Mouse (Mus musculus): ENCODE data around the gene Rflna. TPM values are rescaled to one million over a fixed set of nuclear protein-coding genes. Genes with fewer than 3 reads are reported as not detected.

The Rflna gene
- polyA plus RNA-seq, 1 experiment from 2014 or later: 24.0 TPM

- peaks cover 24% of the 10 kb centered on the region for H3K36me3 ChIP-seq
- no peak overlapping the region for H3K9ac ChIP-seq
- H3K4me2 ChIP-seq (replicated peaks): no peak overlapping the region
- H3K27me3 ChIP-seq: no peaks in the 10 kb centered on the region
- ATAC-seq (ENCODE audit: insufficient number of reproducible peaks, low FRiP score, low TSS enrichment, low read depth): no peak
- no peaks in the 10 kb centered on the region for H3K9me3 ChIP-seq (replicated peaks)
- H3K4me1 ChIP-seq: peaks cover 58% of the 10 kb centered on the region
- WGBS: 75% methylated on average over 5 of the region's 5 CpGs
- no peak overlapping the region for H3K4me3 ChIP-seq (replicated peaks)
- H3K27ac ChIP-seq (replicated peaks): 0 out of 2 replicates have a peak overlapping the region, but pooled peaks have one; percentile 23
These were observed 3.9 kb downstream of the Rflna start for GRCm38 (mm10) chr5:125006896-125007295.

- peaks cover 24% of the 10 kb centered on the region for H3K4me1 ChIP-seq
- no peak overlapping the region for H3K9ac ChIP-seq
- no peak overlapping the region for H3K27ac ChIP-seq (replicated peaks)
- H3K9me3 ChIP-seq (replicated peaks): no peaks in the 10 kb centered on the region
- peaks cover 64% of the 10 kb centered on the region for H3K36me3 ChIP-seq
- H3K27me3 ChIP-seq: no peaks in the 10 kb centered on the region
- no peak for ATAC-seq (ENCODE audit: insufficient number of reproducible peaks, low FRiP score, low TSS enrichment, low read depth)
- 88% methylated on average over 24 of the region's 24 CpGs for WGBS
- no peak overlapping the region for H3K4me2 ChIP-seq (replicated peaks)
- no peak overlapping the region for H3K4me3 ChIP-seq (replicated peaks)
These were observed 8.1 kb downstream of the Rflna start for GRCm38 (mm10) chr5:125011166-125011565.

GRCm38 (mm10) chr5:125011628-125012027, 8.6 kb downstream of the Rflna start:
- 89% methylated on average over 8 of the region's 8 CpGs for WGBS
- Histone ChIP-seq H3K9ac (no peak overlapping the region), H3K36me3 (peaks cover 69% of the 10 kb centered on the region), H3K27ac (replicated peaks) (no peak overlapping the region), H3K27me3 (no peaks in the 10 kb centered on the region), H3K4me3 (replicated peaks) (no peak overlapping the region), H3K4me1 (peaks cover 19% of the 10 kb centered on the region), H3K4me2 (replicated peaks) (no peak overlapping the region), H3K9me3 (replicated peaks) (no peaks in the 10 kb centered on the region)
- no peak for ATAC-seq (ENCODE audit: insufficient number of reproducible peaks, low FRiP score, low TSS enrichment, low read depth)

GRCm38 (mm10) chr5:125014497-125014896, 11.5 kb downstream of the Rflna start:
- H3K4me3 ChIP-seq (replicated peaks): no peak overlapping the region
- no peak overlapping the region for H3K4me2 ChIP-seq (replicated peaks)
- H3K36me3 ChIP-seq: peaks cover 94% of the 10 kb centered on the region
- no peaks in the 10 kb centered on the region for H3K9me3 ChIP-seq (replicated peaks)
- ATAC-seq (ENCODE audit: insufficient number of reproducible peaks, low FRiP score, low TSS enrichment, low read depth): no peak
- WGBS: 38% methylated on average over 7 of the region's 7 CpGs
- no peak overlapping the region for H3K9ac ChIP-seq
- no peak overlapping the region for H3K27ac ChIP-seq (replicated peaks)
- no peaks in the 10 kb centered on the region for H3K27me3 ChIP-seq
- peaks cover 14% of the 10 kb centered on the region for H3K4me1 ChIP-seq

- Histone ChIP-seq H3K4me2 (replicated peaks) (no peak overlapping the region), H3K36me3 (peaks cover 94% of the 10 kb centered on the region), H3K27me3 (no peaks in the 10 kb centered on the region), H3K9me3 (replicated peaks) (no peaks in the 10 kb centered on the region), H3K9ac (no peak overlapping the region), H3K27ac (replicated peaks) (no peak overlapping the region), H3K4me3 (replicated peaks) (no peak overlapping the region), H3K4me1 (peaks cover 9% of the 10 kb centered on the region)
- WGBS: 74% methylated on average over 3 of the region's 3 CpGs
- ATAC-seq (ENCODE audit: insufficient number of reproducible peaks, low FRiP score, low TSS enrichment, low read depth): no peak
These were observed 12.0 kb downstream of the Rflna start for GRCm38 (mm10) chr5:125015066-125015465.

GRCm38 (mm10) chr5:125015576-125015975, 12.6 kb downstream of the Rflna start:
- H3K9me3 ChIP-seq (replicated peaks): no peaks in the 10 kb centered on the region
- no peak overlapping the region for H3K9ac ChIP-seq
- no peak overlapping the region for H3K27ac ChIP-seq (replicated peaks)
- H3K4me1 ChIP-seq: peaks cover 9% of the 10 kb centered on the region
- no peak overlapping the region for H3K4me3 ChIP-seq (replicated peaks)
- peaks cover 93% of the 10 kb centered on the region for H3K36me3 ChIP-seq
- H3K4me2 ChIP-seq (replicated peaks): no peak overlapping the region
- no peaks in the 10 kb centered on the region for H3K27me3 ChIP-seq
- whole genome bisulfite sequencing: 84% methylated on average over 9 of the region's 9 CpGs
- ATAC-seq (ENCODE audit: insufficient number of reproducible peaks, low FRiP score, low TSS enrichment, low read depth): no peak

- H3K36me3 ChIP-seq: peaks cover 86% of the 10 kb centered on the region
- H3K27me3 ChIP-seq: no peaks in the 10 kb centered on the region
- H3K27ac ChIP-seq (replicated peaks): no peak overlapping the region
- no peak overlapping the region for H3K9ac ChIP-seq
- peaks cover 9% of the 10 kb centered on the region for H3K4me1 ChIP-seq
- ATAC-seq (ENCODE audit: insufficient number of reproducible peaks, low FRiP score, low TSS enrichment, low read depth): no peak
- H3K4me2 ChIP-seq (replicated peaks): no peak overlapping the region
- no peak overlapping the region for H3K4me3 ChIP-seq (replicated peaks)
- no peaks in the 10 kb centered on the region for H3K9me3 ChIP-seq (replicated peaks)
- WGBS: 75% methylated on average over 17 of the region's 17 CpGs
These were observed 13.6 kb downstream of the Rflna start for GRCm38 (mm10) chr5:125016421-125017242.

- peaks cover 87% of the 10 kb centered on the region for H3K36me3 ChIP-seq
- H3K27me3 ChIP-seq: no peaks in the 10 kb centered on the region
- no peak for ATAC-seq (ENCODE audit: insufficient number of reproducible peaks, low FRiP score, low TSS enrichment, low read depth)
- H3K4me1 ChIP-seq: peaks cover 9% of the 10 kb centered on the region
- H3K27ac ChIP-seq (replicated peaks): no peak overlapping the region; the same call in 1 of the 2 replicates
- WGBS: 51% methylated on average over 15 of the region's 15 CpGs
- H3K9ac ChIP-seq: no peak overlapping the region
- H3K9me3 ChIP-seq (replicated peaks): no peaks in the 10 kb centered on the region
- no peak overlapping the region for H3K4me2 ChIP-seq (replicated peaks)
- no peak overlapping the region for H3K4me3 ChIP-seq (replicated peaks)
These were observed 14.3 kb downstream of the Rflna start for GRCm38 (mm10) chr5:125017332-125017731.

- Histone ChIP-seq H3K4me3 (replicated peaks) (no peak overlapping the region), H3K27me3 (no peaks in the 10 kb centered on the region), H3K9ac (no peak overlapping the region), H3K4me2 (replicated peaks) (no peak overlapping the region), H3K4me1 (peaks cover 9% of the 10 kb centered on the region), H3K36me3 (peaks cover 87% of the 10 kb centered on the region), H3K9me3 (replicated peaks) (no peaks in the 10 kb centered on the region), H3K27ac (replicated peaks) (no peak overlapping the region)
- no peak for ATAC-seq (ENCODE audit: insufficient number of reproducible peaks, low FRiP score, low TSS enrichment, low read depth)
- WGBS: 82% methylated on average over 5 of the region's 5 CpGs
These were observed 16.1 kb downstream of the Rflna start for GRCm38 (mm10) chr5:125019099-125019498.

GRCm38 (mm10) chr5:125021298-125021697, 18.3 kb downstream of the Rflna start:
- H3K36me3 ChIP-seq: peaks cover 89% of the 10 kb centered on the region
- 74% methylated on average over 11 of the region's 11 CpGs for WGBS
- H3K4me1 ChIP-seq: peaks cover 9% of the 10 kb centered on the region
- no peak overlapping the region for H3K4me3 ChIP-seq (replicated peaks)
- no peaks in the 10 kb centered on the region for H3K27me3 ChIP-seq
- no peak overlapping the region for H3K27ac ChIP-seq (replicated peaks)
- no peak overlapping the region for H3K4me2 ChIP-seq (replicated peaks)
- no peak for ATAC-seq (ENCODE audit: insufficient number of reproducible peaks, low FRiP score, low TSS enrichment, low read depth)
- no peak overlapping the region for H3K9ac ChIP-seq
- no peaks in the 10 kb centered on the region for H3K9me3 ChIP-seq (replicated peaks)

GRCm38 (mm10) chr5:125024002-125024401, 21.0 kb downstream of the Rflna start:
- Histone ChIP-seq H3K9me3 (replicated peaks) (no peaks in the 10 kb centered on the region), H3K27me3 (no peaks in the 10 kb centered on the region), H3K27ac (replicated peaks) (no peak overlapping the region), H3K36me3 (peaks cover 89% of the 10 kb centered on the region), H3K4me3 (replicated peaks) (no peak overlapping the region), H3K4me1 (no peaks in the 10 kb centered on the region), H3K9ac (no peak overlapping the region), H3K4me2 (replicated peaks) (no peak overlapping the region)
- no peak for ATAC-seq (ENCODE audit: insufficient number of reproducible peaks, low FRiP score, low TSS enrichment, low read depth)
- 71% methylated on average over 14 of the region's 14 CpGs for WGBS

- no peak for ATAC-seq (ENCODE audit: insufficient number of reproducible peaks, low FRiP score, low TSS enrichment, low read depth)
- peaks cover 100% of the 10 kb centered on the region for H3K36me3 ChIP-seq
These were observed 25.4 kb downstream of the Rflna start for GRCm38 (mm10) chr5:125028371-125028770.

More at GRCm38 (mm10) chr5:125028371-125028770, 25.4 kb downstream of the Rflna start:
- Histone ChIP-seq H3K4me2 (replicated peaks) (no peak overlapping the region), H3K4me1 (no peaks in the 10 kb centered on the region), H3K27me3 (no peaks in the 10 kb centered on the region), H3K9ac (no peak overlapping the region), H3K27ac (replicated peaks) (no peak overlapping the region), H3K9me3 (replicated peaks) (no peaks in the 10 kb centered on the region), H3K4me3 (replicated peaks) (no peak overlapping the region)
- 87% methylated on average over 15 of the region's 15 CpGs for WGBS

All from embryonic facial prominence, embryonic 15.5 days (tissue).